Mouse (Mus musculus): ENCODE results near the gene 2810006K23Rik. TPM values are rescaled to one million over a fixed set of nuclear protein-coding genes. Genes with fewer than 3 reads are reported as not detected.

2810006K23Rik gene
- total and polyA plus RNA-seq, 3 experiments: 7.6 to 13.3 TPM; not detected in 1

- H3K9ac ChIP-seq (ENCODE audit: control insufficient read depth, low read depth, low read length, poor library complexity, severe bottlenecking): peak overlapping the region; percentile 99
- peak; percentile 64 for DNase-seq (ENCODE audit: low read depth, low spot score)
- H3K79me2 ChIP-seq (ENCODE audit: control insufficient read depth, insufficient read depth, low read length, poor library complexity): peaks cover 45% of the 10 kb centered on the region
- H3K27ac ChIP-seq (ENCODE audit: control insufficient read depth, low read depth, low read length): peak overlapping the region; percentile 71
- no peaks in the 10 kb centered on the region for H3K27me3 ChIP-seq (ENCODE audit: control insufficient read depth in 1 of 2, insufficient read depth in 2 of 2, low read length in 2 of 2)
- TF ChIP-seq ETS1 (IDR thresholded peaks at IDR 0.05; ENCODE audit: low read depth, low read length) (no peak), MYB (IDR thresholded peaks at IDR 0.05; ENCODE audit: low read depth, low read length) (no peak), POLR2A (IDR thresholded peaks at IDR 0.05; ENCODE audit: control insufficient read depth in 1 of 2, insufficient read depth in 1 of 2, low read depth in 1 of 2, low read length in 2 of 2, poor library complexity in 1 of 2) (peak in 1 of 2 experiments; percentile 25; a peak in 1 of 4 replicates), ZKSCAN1 (IDR thresholded peaks at IDR 0.05; ENCODE audit: low read depth, low read length) (no peak), ZNF384 (IDR thresholded peaks at IDR 0.05; ENCODE audit: low read depth, low read length) (no peak), KAT2A (conservative IDR thresholded peaks at IDR 0.05; ENCODE audit: low read depth, low read length) (no peak), BHLHE40 (IDR thresholded peaks at IDR 0.05; ENCODE audit: borderline replicate concordance, low read depth, low read length) (no peak), ELF1 (IDR thresholded peaks at IDR 0.05; ENCODE audit: low read depth, low read length) (no peak), CTCF (IDR thresholded peaks at IDR 0.05 in 2 of 3, conservative IDR thresholded peaks at IDR 0.05 in 1 of 3; ENCODE audit: control insufficient read depth in 1 of 3, insufficient read depth in 1 of 3, low read depth in 2 of 3, low read length in 3 of 3, poor library complexity in 1 of 3, severe bottlenecking in 1 of 3) (peak in 2 of 3 experiments; percentile 2 to 28; a peak in 3 of 6 replicates), UBTF (IDR thresholded peaks at IDR 0.05; ENCODE audit: borderline replicate concordance, insufficient read depth, low read depth, low read length) (no peak), MXI1 (IDR thresholded peaks at IDR 0.05; ENCODE audit: low read depth, low read length) (no peak), ZMIZ1 (IDR thresholded peaks at IDR 0.05; ENCODE audit: low read depth, low read length) (0 out of 2 replicates have a peak, but pooled peaks have one; percentile 37)
- peaks cover 7 to 10% of the 10 kb centered on the region in 2 experiments for H3K36me3 ChIP-seq (ENCODE audit: control insufficient read depth in 1 of 2, insufficient read depth in 2 of 2, low read length in 2 of 2)
- peak overlapping the region; percentile 89 to 96 for H3K4me3 ChIP-seq (ENCODE audit: control insufficient read depth in 1 of 2, insufficient read depth in 1 of 2, low read depth in 2 of 2, low read length in 2 of 2)
- H3K4me1 ChIP-seq (ENCODE audit: control insufficient read depth in 1 of 2, insufficient read depth in 2 of 2, low read length in 2 of 2): peaks cover 2 to 11% of the 10 kb centered on the region in 2 experiments
- H3K9me3 ChIP-seq (replicated peaks; ENCODE audit: insufficient read depth, low read length): no peaks in the 10 kb centered on the region
Observed at GRCm38 (mm10) chr5:124352141-124352920, 24.4 kb downstream of the 2810006K23Rik start.

- Histone ChIP-seq H3K4me3 (ENCODE audit: control insufficient read depth in 1 of 2, insufficient read depth in 1 of 2, low read depth in 2 of 2, low read length in 2 of 2) (peak overlapping the region; percentile 89 to 96), H3K9me3 (replicated peaks; ENCODE audit: insufficient read depth, low read length) (no peaks in the 10 kb centered on the region), H3K36me3 (ENCODE audit: control insufficient read depth in 1 of 2, insufficient read depth in 2 of 2, low read length in 2 of 2) (peaks cover 3 to 10% of the 10 kb centered on the region in 2 experiments), H3K27ac (ENCODE audit: control insufficient read depth, low read depth, low read length) (peak overlapping the region; percentile 71), H3K4me1 (ENCODE audit: control insufficient read depth in 1 of 2, insufficient read depth in 2 of 2, low read length in 2 of 2) (peaks cover 2 to 11% of the 10 kb centered on the region in 2 experiments), H3K9ac (ENCODE audit: control insufficient read depth, low read depth, low read length, poor library complexity, severe bottlenecking) (peak overlapping the region; percentile 99), H3K79me2 (ENCODE audit: control insufficient read depth, insufficient read depth, low read length, poor library complexity) (peaks cover 45% of the 10 kb centered on the region), H3K27me3 (ENCODE audit: control insufficient read depth in 1 of 2, insufficient read depth in 2 of 2, low read length in 2 of 2) (no peaks in the 10 kb centered on the region)
- TF ChIP-seq SIN3A (IDR thresholded peaks at IDR 0.05; ENCODE audit: low read length) (0 out of 2 replicates have a peak, but pooled peaks have one; percentile 9), RAD21 (IDR thresholded peaks at IDR 0.05; ENCODE audit: low read depth, low read length) (no peak), MAX (IDR thresholded peaks at IDR 0.05; ENCODE audit: low read length) (peak; percentile 21)
- DNase-seq (ENCODE audit: low read depth, low spot score): peak; percentile 49
Observed at GRCm38 (mm10) chr5:124353011-124353725, 25.3 kb downstream of the 2810006K23Rik start.

Measured in MEL (cell line).